Mouse (Mus musculus) frontal cortex, postnatal 14 days (tissue): ENCODE data around the gene Mapk8ip1.

Experiments
- DNase-seq, 2 experiments: peaks; one replicate each; pipeline ENCODE4 v3.0.0; 2022; ENCODE audit warnings: low spot score in 2 of 2

The Mapk8ip1 gene

DNA sequence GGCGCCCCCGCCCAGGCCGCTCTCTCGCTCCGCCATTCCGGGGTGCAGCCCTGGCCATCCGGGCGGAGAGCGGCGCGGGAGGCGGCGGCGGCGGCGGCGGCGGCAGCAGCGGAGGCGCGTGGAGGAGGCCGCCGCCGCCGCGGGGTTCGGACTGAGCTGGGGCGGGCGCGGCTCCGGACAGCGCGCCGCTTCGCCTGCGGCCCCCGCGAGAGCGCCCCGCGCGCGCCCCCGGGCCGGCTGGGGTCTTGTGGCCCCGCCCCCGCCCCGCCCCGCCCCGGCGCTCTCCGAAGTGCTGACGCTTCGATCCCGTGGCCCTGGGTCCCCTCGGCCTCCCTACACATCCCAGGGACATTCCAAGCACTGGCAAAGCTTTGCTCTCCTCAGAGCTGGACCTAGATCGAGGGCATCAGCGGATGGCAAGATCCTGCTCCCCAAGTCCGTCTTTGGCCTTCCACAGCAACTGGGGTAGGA lies at the start of gene Mapk8ip1:
TSS of gene Mapk8ip1 (minus strand) at position 173 of the 471 bp plus-strand sequence.
- DNase-seq: peak in 1 of 2 experiments; percentile 14

DNA sequence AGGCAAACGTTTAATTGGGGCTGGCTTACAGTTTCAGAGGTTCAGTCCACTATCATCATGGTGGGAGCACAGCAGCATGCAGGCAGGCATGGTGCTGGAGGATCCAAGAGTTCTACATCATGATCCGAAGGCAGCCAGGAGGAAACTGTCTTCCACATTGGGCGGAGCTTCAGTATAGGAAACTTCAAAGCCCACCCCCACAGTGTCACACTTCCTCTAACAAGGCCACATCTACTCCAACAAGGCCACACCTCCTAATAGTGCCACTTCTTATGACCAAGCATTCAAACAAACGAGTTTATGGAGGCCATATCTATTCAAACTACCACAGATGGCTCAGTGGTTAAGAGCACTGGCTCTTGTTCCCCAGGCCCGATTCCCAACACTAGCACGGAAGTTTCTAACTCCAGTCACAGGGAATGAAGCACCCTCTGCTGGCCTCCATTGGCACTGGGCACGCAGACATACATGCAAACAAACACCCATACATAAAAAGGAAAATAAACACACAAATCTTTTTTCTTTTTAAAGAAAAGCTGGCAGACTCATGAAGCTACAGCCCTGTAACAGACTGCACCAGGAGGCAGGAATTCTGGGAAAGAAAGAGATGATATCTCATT lies 46.2 kb upstream of the Mapk8ip1 start:
- DNase-seq: no peak

DNA sequence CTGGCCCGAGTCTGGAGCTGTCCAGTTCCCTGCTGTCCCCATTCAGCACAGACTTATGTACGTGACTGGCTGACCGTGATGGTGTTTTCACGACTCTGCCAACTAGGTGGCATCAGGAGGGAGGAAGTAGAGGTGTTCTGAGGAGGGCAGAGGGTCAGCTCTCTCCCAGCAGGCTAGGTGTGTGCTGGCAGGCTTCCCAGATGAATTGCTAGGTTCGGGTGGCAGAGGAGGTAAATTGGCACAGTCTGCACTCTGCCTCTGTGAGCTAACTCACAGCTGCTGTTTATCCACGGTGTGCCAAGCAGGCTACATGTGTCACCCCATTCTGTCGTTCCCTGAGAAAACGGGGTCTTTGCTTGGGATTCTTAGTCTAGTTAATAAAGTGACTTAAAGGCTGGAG lies 45.6 kb upstream of the Mapk8ip1 start:
- no peak for DNase-seq

DNA sequence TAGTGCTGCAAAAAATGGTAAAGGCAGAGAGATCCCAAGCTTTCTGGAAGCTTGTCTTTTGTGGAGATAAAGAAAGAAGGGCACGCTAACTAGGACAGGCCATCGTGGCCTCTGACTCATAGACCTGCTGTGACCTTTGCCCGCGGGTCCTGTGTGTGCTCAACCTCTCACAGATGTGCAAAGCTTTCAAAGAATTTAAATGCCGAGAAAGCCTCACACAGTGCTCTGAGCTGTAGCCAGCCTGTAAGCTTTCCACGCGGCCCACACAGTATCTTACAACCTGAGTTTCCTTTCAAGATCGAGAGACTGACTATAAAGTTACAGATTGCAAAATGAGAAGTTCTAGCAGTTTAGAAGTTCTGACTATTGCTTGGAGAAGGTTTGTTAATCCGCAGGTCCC lies 44.8 kb upstream of the Mapk8ip1 start:
- DNase-seq: no peak

DNA sequence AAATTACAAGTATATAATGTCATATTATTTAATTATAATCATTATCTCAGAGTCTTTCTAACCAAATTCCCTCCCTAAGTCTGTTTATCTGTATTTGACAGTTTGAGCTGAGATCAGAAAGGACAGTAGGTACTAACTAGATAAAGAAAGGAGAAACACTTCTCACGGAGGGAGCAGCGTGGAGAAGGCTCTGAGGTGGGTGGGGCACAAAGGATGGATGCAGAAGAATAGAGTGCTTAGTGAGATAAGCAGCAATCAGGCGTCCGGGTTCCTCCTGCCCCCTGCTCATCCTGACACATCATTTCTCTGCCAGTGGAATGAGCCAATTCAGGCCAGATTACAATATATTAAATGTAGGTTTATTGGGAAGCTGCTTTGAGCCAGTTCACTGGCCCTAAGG lies 43.3 kb upstream of the Mapk8ip1 start:
- no peak for DNase-seq

DNA sequence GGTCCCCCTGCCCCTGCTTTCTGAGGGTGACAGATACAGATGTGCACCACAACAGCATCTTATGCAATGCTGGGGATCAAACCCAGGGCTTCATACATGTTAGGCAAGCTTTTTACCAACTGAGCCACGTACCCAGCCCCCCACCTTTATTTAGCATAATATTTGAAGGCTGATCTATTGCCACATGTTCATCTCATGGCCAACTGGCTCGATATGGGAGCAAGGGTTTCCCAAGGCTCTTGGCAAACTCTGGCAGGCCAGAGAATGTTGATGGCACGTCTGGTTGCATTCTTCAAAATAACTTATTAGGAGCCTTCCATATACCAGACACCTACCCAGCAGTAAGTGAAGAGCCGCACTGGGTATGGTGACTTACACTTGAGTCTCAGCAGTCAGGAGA lies 42.2 kb upstream of the Mapk8ip1 start:
- DNase-seq: no peak

DNA sequence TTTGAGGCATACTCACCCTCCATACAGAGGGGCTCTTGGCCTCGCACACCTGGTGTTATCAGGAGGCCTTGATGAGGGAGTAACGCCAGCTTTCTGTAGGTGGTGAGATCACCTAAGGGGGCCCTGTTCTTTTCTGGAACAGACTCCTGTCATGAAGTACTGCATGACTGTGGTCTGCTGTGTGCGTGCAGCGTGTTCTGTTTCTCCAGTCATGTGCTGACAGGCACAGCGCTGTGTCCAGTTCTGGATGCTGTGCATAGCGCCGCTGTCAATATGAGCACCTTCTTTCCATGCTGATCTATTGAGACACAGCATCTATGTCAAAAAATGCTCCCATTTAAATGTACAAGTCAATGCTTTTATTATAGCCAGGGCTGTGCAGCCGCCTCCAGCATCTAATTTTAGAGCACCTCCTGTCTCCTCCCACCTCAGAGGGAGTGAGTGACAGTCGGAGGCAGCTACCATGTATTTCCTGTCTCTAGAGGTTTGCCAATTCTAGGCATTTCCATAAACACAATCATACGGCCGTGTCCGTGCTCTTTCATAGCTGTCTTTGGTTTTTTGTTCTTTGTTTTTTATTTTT lies 41.4 kb upstream of the Mapk8ip1 start:
- DNase-seq: no peak

DNA sequence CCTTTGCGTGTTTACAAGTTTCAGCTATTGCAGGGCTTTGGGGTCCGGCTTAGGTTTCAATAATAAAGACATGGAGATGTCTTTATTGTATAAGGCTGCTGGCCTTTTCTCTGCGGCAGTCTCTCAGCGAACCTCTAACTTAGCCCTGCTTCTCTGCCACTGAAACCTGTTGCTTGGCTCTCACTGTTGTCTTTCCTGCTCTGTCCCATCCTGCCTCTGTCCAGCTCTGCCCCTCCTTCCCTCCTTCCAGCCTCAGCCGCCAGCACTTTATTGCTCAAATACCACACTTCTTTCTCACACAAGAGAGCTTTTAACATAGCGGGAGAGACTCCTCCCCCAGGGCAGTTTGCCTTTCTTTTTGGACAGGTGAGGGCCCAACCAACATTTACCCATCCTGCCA lies 39.4 kb upstream of the Mapk8ip1 start:
- no peak for DNase-seq

DNA sequence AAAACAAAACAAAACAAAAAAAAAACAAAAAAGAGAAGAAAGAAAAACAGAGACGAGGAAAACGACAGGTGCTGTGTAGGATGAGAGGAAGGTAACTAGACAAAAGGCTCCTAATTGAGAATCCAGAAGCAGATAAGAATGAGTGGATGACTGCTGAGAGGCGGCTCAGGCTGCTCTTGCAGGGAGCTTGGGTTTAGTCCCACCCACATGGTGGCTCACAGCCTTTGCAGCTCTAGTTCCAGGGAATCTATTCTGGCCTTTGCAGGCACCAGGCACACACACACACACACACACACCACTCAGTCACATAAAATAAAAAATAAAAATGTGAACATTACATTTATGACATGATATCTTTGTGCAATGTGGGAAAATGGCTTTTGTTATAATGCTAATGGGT lies 37.5 kb upstream of the Mapk8ip1 start:
- DNase-seq: no peak

DNA sequence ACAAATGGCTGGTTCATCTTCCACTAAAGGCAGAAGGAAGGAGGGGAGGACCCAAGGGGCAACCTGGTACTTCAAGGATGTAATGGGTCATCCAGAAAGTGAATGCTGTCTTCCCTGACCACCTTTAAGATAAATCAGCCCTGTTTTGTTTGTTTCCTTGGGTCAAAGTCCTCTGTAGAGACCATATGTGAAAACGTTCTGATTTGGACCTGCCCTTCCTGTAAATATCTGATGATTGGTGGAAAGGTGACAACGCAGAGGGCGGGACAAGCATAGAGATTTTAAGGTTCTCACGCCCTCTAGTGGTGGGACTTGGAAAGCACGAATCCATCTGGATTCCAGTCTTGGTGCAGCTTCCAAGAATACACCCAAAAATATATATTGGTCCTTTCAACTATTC lies 36.8 kb upstream of the Mapk8ip1 start:
- peak; percentile 66 to 80 for DNase-seq

DNA sequence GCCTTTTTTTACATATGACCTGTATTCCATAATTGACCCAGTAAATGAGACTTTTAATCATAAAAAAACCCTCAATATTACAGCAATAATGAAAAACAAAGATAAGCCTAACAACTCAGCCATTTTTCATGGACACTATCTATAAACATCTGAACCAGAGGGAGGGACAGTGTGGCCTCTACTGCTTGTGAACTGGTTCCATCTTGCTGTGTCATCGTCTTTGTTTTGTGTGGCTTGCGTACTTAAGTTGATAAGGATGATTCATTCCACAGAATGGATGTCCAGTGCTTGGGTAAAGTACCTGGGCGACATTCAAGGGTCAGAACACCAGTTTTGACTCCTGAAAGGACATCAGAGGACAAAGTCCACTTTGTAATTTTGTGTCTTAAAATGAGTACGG lies 36.3 kb upstream of the Mapk8ip1 start:
- no peak for DNase-seq

DNA sequence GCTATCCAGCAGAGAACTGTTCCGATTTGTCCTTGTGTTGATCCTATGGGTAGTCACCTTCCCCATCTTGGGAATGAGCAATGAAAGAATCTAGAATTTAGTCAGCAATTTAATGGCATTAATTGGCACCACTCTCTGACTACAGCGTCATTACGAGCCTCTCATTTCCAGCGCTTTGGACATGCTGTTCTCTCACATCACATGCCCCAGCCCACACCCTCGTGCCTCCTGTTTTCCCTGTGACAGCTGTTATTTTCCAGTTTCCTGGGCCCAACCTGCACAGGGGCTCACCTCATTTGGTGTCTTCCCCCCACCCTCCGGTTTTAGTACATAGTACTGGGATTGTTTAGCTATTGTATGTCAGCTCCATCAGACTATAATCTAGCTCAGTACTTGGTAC lies 34.0 kb upstream of the Mapk8ip1 start:
- no peak for DNase-seq

DNA sequence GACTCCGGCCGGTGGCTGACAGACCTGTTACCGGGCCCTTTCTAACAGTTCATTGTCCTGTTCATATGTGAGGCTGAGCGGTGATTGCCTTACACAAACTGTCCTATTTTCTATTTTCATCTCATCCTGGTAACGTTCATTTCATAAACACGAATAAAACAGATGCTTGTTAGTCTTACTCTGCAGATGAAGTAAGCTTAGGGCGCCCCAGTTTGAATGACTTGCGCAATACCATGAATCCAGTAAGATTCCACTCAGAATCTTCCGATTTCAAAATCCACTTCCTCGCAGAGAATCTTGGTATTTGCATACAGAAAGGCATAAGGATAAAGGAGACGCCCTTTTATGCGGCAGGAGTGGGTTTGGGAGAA lies 33.3 kb upstream of the Mapk8ip1 start:
- DNase-seq: no peak

DNA sequence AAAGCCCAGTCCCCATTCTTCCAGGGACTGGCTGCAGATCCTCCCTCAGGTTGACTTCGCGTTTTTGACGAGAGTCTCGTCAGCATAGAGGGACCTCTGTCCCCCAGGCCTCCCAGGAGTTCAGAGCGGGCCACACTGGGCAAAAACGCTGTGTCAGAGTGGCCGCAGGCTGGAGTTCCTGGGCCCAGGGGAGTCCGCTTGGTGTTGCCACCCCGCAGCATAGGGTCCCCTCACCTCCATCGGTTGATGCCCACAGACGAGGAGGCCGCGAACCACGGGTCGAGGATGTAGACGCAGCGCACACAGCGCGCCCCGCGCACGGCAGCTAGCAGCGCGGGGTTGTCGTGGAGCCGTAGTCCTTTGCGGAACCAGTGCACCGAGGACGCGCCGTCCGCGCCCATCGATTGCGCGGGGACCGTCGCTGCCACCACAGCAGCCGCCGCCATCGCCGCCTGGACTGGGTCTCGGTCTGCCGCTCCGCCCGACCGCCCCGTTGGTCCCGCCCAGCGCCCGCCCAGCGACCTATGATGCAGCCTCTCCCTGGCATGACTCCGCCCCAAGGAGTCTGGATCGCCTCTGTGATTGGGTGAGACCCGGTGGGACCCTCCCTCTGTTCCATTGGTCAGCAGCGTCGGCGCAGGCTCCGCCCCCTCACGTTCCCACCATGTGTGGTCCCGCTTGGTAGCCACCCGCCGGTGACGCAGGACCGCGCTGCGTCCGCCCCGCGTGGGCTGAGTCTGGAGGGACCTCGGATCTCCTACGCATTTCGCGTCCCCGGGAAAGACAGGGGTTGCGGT lies 32.7 kb upstream of the Mapk8ip1 start, which contains the start of gene Cry2:
TSS of gene Cry2 (minus strand) at position 466 of the 797 bp plus-strand sequence.
- peak; percentile 98 to 99 for DNase-seq

DNA sequence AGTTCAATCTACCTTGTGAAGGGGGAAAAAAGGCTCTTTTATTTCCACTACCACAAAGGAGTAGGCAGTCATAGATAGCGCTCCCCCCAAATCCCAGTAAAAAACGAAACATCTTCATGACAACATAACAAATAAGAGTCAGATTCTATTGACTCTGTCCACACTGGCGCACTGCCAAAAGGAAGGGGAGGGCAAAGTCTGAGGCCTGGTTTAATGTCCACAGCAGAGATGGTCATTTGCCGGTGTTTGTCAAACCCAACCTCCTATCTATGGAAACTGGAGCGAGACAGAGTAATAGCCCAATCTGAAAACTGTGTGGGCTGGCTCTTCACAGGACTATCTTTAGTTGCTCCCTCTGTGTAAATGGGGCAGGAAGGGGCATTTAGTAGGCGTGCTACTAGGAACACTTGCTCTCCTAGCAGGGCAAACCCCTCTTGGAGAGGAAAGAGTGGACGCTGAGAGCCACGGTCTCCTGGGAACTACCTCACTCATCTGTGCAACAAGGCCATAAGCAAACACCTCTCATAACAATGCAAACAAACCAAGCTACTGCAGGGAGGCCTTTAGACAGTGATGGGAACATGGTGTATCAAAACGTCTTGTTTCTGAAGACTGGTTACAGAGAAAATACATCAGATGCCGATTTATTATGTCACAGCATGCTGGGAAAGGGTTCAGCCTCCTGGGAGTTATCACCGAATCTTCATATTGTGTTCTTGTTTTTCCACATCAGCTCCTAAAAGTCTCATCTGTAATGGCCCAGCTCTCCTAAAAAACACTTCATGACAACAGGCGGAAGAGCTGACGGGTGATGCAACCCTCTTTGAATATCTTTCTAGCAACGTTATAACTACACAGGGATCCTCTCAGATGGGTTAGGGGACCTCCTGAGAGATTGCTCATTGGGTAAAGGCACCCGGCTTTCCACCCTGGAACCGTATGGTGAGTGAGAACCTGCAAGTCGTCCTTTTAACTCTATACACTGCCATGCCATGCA lies 31.5 kb upstream of the Mapk8ip1 start:
- DNase-seq: no peak

DNA sequence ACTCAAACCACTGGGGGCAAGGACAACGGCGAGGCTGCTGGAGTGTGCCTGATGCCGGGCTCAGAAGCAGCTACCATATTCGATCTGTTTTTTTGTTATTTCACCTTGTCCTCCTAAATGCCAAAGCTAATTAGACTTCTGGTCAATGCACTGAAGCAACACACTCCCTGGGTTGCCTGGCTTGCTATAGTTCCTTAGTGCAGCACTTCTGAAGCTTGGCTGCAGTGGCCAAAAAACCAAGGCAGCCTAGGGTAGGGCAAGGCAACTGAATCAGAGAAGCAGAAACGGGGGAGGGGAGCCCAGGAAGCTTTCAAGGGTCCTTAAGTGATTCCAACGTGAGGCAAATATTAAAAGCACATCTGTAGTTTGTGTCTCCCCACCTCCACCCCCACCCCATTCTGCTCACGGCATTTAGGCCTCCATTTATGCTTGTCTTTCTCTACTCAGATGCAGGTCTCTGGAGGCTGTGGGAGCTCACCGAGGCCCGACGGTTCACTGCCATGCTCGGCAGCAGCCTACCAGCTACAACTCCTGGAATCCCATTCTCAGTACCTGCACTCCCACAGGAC lies 30.6 kb upstream of the Mapk8ip1 start:
- no peak for DNase-seq

DNA sequence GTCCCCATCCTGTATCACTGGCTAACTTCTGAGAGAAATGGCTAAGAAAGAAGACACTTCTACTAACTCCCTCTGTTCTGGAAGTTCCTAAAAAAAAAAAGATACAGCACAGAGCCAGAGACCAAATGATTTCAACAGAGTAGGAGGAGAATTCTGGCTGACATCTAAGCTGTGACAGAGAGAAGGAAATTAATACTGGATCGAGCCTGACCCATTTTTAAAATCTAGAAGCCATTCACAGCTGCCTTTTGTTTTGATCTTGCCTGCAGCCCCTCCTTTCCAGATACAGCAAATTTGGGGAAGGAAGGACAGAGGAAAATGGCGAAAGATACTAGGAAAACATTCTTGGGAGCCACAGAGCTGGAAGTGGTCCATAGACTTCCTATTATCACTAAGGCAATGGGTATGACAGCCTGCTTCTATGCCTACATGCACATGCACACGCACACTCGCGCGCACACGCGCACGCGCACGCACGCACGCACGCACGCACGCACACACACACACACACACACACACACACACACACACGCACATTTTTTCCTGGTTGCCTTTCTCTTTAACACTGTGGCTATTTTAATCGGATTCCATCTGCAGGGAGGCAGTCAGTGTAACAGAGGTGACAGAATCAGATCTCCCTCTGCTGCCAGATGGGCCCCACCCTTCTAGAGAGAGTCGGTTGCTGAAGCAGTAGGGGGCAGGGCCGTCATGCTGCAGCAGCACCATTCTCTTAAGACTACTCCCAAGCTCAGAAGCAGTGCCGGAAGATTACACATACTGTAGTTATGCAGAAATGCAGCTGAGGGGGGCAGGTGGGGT lies 29.9 kb upstream of the Mapk8ip1 start:
- peak; percentile 50 to 65 for DNase-seq

DNA sequence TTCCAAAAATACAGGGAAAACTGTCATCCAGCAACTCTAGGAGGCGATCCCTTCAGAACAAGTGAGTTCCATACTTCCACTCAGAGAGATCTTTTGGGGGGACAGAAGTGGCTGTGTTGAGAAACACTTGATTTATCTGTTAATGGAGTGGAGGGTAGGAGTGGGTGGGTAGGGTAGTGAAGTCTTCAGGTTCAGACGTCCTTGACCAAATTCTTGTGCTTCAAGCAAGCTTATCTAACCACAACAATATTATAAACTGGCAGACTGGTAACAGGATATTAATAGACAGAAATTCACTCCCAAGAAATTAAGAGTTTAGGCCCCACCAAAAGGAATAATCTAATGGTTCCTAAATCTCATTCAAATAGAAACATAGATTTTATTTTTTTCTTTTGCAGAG lies 29.0 kb upstream of the Mapk8ip1 start:
- DNase-seq: no peak

DNA sequence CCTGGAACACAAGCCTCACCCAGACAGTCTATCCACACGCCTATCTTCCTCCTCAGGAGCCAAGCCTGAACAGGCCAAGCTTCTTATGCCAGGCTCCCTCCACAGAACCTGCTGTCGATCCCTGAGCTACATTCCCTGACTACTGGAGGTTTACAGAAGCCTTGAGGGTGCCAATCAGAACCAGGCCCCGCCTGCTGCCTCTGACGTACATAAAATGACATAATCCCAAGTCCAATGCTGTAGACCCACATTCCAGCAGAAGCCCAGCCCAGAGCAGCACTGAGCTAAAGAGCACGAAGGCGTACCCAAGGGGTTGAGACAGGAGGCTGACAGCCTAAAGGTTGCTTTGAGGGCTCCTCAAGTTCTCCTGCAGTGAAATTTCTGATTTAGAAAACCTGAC lies 26.8 kb upstream of the Mapk8ip1 start:
- DNase-seq: peak; percentile 58 to 75

DNA sequence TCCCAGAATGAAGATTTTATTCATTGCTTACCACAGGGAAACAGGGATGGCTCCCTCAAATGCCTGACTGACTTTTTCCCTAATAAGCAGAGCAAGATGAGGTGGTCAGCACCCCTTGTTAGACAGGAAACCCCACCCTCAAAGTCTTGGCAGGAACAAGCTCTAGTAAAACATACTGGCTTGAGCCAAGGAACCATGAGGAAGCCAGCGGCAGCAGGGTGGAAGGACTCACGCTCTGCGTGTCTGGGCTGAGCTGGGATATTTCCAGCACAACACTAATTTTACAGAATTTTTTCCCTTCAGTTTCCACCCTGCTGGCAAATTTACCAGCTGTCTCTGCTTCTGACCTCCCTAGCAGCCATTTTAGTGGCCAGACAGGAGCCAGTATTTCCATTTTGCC lies 25.4 kb upstream of the Mapk8ip1 start:
- DNase-seq: no peak

DNA sequence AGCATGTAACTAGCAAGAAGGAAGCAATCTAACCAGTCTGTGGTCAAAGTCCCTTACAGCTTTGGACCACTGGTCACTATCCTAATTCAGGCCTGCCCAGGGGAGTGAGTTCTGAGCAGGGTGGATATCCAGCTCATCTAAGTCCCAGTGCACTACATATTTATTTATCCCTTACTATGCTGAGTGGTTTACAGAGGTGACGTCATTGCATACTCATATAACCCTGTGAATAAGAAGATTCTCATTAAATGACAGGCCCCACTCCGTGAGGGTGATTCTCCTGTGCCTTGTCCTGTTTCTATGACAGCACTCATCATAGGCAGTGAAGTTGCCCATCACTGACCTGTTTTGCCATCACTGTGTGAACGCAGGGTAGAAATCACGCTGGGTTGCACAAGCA lies 24.3 kb upstream of the Mapk8ip1 start:
- DNase-seq: no peak
